Mouse (Mus musculus): Measurements from ENCODE around the gene Hoxb8.

DNA sequence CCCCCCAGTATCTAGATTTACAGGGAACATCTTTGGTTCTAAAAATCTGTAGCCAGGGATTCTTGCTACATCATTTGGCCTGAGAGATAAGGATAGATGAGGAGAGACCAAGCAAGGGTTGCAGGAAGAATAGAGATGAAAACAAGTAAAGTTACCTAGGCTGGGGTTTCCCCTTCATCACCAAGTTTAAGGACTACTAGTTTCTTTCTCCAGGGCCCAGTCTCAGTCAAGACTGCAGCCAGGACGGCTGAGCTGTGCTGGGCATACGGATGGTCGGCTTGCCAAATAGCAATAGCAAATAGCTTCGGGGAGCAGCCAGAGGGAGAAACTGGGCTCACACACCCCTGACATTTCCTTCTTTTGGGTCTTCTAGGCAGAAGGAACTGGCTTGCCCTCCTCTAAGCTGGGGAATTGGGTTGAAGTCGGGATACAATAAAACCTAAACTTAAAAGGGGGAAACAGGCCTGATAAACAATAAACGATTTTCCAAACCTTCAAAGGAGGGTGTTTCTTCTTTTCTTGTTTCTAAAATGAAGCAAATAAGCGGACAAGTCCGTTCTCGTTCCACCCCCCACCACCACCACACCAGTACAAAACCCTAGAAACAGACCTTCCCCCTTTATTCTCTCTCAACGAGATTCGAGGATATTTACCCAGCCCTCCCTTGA, 16.4 kb downstream of the Hoxb8 start:
- TF ChIP-seq POLR2A (IDR thresholded peaks at IDR 0.05; ENCODE audit: borderline replicate concordance, low read depth, low read length) (no peak), CTCF (IDR thresholded peaks at IDR 0.05; ENCODE audit: low read depth, low read length) (no peak)
